16 mouse cellular contexts compared by ENCODE assay signal in genomic region chr6:118623609-118624008, GRCm38 (mm10).
DNase-seq lines count a peak whose midpoint lies in the region; ATAC-seq lines count a peak whose summit lies in the region.
"Had no signal": no experiment of that assay in that cellular context is flagged by ENCODE, and none has a peak within 500 bp of the region (broad histone marks: within the 10 kb centered on the region; RNA-seq: fewer than 3 reads in every experiment).

No protein-coding gene starts in this region.

- H3K9me3 ChIP-seq in heart, embryonic 12.5 days (replicated peaks), result no peaks in the 10 kb centered on the region
- H3K9me3 ChIP-seq: embryonic facial prominence, embryonic 10.5 days; embryonic facial prominence, embryonic 12.5 days; forebrain, embryonic 13.5 days; forebrain, embryonic 15.5 days had no signal

- no peaks in the 10 kb centered on the region for H3K27me3 ChIP-seq in heart, embryonic 12.5 days (replicated peaks)
- H3K27me3 ChIP-seq: embryonic facial prominence, embryonic 12.5 days; forebrain, embryonic 13.5 days; forebrain, embryonic 15.5 days had no signal

- no peak overlapping the region for H3K4me2 ChIP-seq in heart, embryonic 12.5 days
- H3K4me2 ChIP-seq: embryonic facial prominence, embryonic 12.5 days; forebrain, embryonic 13.5 days; forebrain, embryonic 15.5 days had no signal

- no peak for ATAC-seq in heart, embryonic 12.5 days (ENCODE audit: insufficient number of reproducible peaks, low FRiP score)
- ATAC-seq: forebrain, embryonic 13.5 days; forebrain, embryonic 15.5 days; forebrain, postnatal 0 days had no signal

- peaks cover 49% of the 10 kb centered on the region for H3K36me3 ChIP-seq in heart, embryonic 12.5 days
- H3K36me3 ChIP-seq: embryonic facial prominence, embryonic 10.5 days had no signal

- 90% methylated on average over 3 of the region's 3 CpGs for WGBS in heart, embryonic 12.5 days

- H3K4me1 ChIP-seq in heart, embryonic 12.5 days (replicated peaks), result no peaks in the 10 kb centered on the region
- H3K4me1 ChIP-seq: embryonic facial prominence, embryonic 12.5 days; forebrain, embryonic 13.5 days had no signal

- no peak overlapping the region for H3K4me3 ChIP-seq in heart, embryonic 12.5 days
- H3K4me3 ChIP-seq: embryonic facial prominence, embryonic 10.5 days; embryonic facial prominence, embryonic 12.5 days; forebrain, embryonic 13.5 days; forebrain, embryonic 15.5 days had no signal

- no peak overlapping the region for H3K9ac ChIP-seq in heart, embryonic 12.5 days
- H3K9ac ChIP-seq: embryonic facial prominence, embryonic 12.5 days; forebrain, embryonic 13.5 days; forebrain, embryonic 15.5 days; forebrain, postnatal 0 days had no signal

- H3K27ac ChIP-seq in heart, embryonic 12.5 days (ENCODE audit: poor library complexity, severe bottlenecking), result no peak overlapping the region
- H3K27ac ChIP-seq: embryonic facial prominence, embryonic 10.5 days; embryonic facial prominence, embryonic 12.5 days; forebrain, embryonic 13.5 days; forebrain, embryonic 15.5 days had no signal

- peak; percentile 52 for DNase-seq in cerebellum, adult 11-12 months
- no peak for DNase-seq in cerebellum, adult 11 months
- peak; percentile 55 for DNase-seq in cerebellum, adult 9-10 months
- no peak for DNase-seq in cerebellum, postnatal 4 days (ENCODE audit: low spot score in 2 of 2)
- peak; percentile 73 for DNase-seq in brain, adult 2 months (ENCODE audit: low read depth, low spot score)
- peak; percentile 53 to 63 for DNase-seq in cerebellum, postnatal 25 days
- DNase-seq in ovary, postnatal 36 days (ENCODE audit: low spot score), result no peak
- DNase-seq: adrenal gland, adult 2 months; adrenal gland, postnatal 10 days; adrenal gland, postnatal 25 days; forebrain, postnatal 0 days had no signal

Comparison
In these comparisons a context has a peak if more than half of its experiments do, and no peak if none do; other contexts are left out.
1. DNase-seq: peak in cerebellum, adult 11-12 months (single experiment), cerebellum, adult 9-10 months (single experiment), brain, adult 2 months (single experiment) and cerebellum, postnatal 25 days (2 of 2); none in cerebellum, adult 11 months (single experiment), cerebellum, postnatal 4 days (0 of 2) and ovary, postnatal 36 days (single experiment).